Mouse (Mus musculus): ENCODE results near the gene Ccdc92b. TPM values are rescaled to one million over a fixed set of nuclear protein-coding genes. Genes with fewer than 3 reads are reported as not detected.
A peak's percentile ranks its signal among the peaks of the same experiment; 100 is the strongest.

The Ccdc92b gene
- polyA plus RNA-seq, 1 experiment, result 7.5 TPM

DNA sequence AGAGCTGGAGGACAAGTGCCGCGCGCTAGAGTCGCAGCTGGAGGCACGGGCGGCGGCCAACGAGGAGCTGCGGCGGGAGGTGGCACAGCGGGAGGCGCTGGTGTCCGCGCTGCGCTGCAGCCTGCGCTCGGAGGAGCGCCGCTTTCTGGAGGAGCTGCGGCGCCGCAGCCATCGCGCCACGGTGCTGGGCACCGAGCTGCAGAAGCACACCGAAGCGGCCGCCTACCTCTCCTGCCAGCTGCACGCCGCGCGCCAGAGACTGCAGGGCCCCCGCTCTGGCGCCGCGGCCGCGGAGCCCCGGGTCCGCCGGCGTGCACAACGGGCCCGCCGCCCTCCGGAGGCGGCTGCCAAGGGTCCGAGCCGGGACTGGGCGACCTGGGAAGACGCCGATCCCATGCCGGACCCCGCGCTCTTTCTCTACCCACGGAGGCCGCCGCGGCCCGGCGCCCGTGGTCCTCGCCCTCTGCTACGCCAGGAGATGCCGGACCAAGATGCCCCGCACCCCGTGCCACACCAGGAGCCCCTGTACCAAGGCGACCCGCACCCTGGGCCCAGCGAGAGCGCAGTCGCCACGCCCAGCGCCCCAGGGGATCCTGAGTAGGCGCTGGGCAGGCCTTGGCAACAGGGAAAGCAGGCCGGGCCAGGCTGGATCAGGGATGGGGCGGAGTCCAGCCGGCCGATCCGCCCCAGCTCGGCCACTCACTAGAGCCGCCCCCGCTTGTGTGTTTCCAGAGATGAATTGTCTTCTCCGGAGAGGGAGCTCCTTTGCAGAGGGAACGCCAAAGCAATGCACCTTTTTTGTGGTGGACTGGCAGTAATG, 18.8 kb downstream of the Ccdc92b start:
- peak; percentile 92 for DNase-seq (ENCODE audit: low read depth)
- TF ChIP-seq POLR2A (IDR thresholded peaks at IDR 0.05; ENCODE audit: borderline replicate concordance, extremely low read depth, insufficient read depth, insufficient read length, poor library complexity, severe bottlenecking) (peak; percentile 77), CTCF (IDR thresholded peaks at IDR 0.05; ENCODE audit: borderline replicate concordance, extremely low read depth, insufficient read depth, insufficient read length) (0 out of 2 replicates have a peak, but pooled peaks have one; percentile 27)

DNA sequence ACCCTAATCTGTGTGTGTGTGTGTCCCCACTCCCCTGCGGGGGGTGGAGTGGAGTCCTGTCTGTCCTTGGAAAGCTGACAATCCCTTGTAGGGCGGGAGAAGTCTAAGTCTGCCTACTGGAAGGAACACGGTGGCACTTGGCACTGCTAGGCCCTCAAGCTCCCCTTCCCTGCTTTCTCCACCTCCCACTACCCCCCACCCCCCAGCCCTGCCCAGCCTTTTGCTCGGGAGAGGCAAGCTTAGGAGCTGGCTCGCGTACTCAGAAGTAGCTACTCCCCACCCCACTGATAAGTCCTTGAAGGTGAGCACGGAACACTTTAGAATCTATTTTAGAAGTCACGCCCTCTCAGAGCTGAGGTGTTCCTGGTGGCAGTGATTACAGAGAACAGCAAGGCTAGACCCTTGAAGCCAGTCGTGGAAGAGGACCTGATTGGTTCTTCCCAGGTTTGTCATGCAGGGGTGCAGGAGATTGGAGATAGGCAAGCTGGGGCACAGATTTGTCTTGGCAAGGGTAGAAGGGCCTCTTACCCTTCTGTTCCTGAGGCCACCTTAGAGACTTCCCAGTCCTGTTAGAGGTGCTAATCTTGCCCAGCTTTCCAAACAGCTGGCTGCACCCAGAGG, 19.5 kb downstream of the Ccdc92b start:
- TF ChIP-seq POLR2A (IDR thresholded peaks at IDR 0.05; ENCODE audit: borderline replicate concordance, extremely low read depth, insufficient read depth, insufficient read length, poor library complexity, severe bottlenecking) (no peak), CTCF (IDR thresholded peaks at IDR 0.05; ENCODE audit: borderline replicate concordance, extremely low read depth, insufficient read depth, insufficient read length) (no peak)
- DNase-seq (ENCODE audit: low read depth), result peak; percentile 72

DNA sequence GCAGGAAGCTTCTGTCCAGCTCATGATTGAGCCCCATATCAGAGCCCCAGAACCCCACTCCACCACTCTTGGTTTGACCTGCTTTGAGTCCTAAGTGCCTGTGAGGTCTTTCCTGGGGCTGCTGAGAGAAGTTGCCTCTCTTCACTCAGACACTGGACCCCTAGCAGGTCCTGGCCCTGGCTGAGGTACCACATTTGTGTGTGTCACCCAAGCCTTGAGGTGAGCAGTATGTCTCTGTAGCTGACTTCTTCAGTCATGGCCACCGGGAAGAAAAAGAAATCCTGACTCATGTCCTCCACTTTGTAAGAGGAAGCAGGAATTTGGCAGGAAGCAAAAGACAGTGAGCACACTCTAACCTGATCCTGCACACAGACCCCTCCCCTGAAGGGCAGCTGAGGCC, 20.2 kb downstream of the Ccdc92b start:
- TF ChIP-seq POLR2A (IDR thresholded peaks at IDR 0.05; ENCODE audit: borderline replicate concordance, extremely low read depth, insufficient read depth, insufficient read length, poor library complexity, severe bottlenecking) (no peak), CTCF (IDR thresholded peaks at IDR 0.05; ENCODE audit: borderline replicate concordance, extremely low read depth, insufficient read depth, insufficient read length) (no peak)
- DNase-seq (ENCODE audit: low read depth), result no peak

DNA sequence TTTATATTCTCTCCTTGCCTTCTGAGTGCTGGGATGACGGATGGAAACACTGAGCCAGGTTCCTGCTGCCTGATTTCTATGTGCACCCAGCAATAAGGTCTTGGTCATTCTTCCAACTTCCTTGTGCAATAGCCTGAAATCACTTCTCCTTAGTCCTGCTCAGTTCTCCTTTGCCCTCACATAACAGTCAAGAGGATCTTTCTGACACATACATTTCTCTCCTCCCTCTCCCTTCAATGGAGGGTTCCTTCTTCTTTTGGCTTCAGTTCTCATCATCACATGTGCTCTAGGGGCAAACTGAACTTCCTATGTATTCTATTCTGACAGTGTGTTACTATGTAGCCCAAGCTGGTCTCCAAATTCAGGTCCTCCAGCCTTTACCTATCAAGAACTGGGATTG, 28.6 kb downstream of the Ccdc92b start:
- DNase-seq (ENCODE audit: low read depth), result no peak
- TF ChIP-seq CTCF (IDR thresholded peaks at IDR 0.05; ENCODE audit: borderline replicate concordance, extremely low read depth, insufficient read depth, insufficient read length), result no peak

DNA sequence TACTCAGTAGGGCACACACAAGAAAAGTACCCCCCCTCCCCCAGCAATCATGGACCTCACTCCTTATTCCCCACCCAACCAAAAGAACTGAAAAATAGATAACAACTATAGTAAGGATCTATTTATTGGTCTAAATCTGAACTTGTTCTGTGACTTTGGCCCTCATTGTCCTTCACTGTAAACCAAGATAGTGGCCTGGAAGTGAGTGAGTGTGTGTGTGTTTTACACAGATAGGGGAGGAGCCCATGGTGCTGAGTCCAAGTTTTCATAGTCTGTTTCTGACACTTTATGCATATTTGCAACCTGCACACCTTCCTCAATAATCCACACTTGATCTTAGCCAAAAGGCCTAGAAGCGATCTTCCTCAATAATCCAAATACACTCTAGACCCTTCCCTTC, 29.3 kb downstream of the Ccdc92b start:
- DNase-seq (ENCODE audit: low read depth), result no peak
- no peak for TF ChIP-seq CTCF (IDR thresholded peaks at IDR 0.05; ENCODE audit: borderline replicate concordance, extremely low read depth, insufficient read depth, insufficient read length)
- no peak for TF ChIP-seq POLR2A (IDR thresholded peaks at IDR 0.05; ENCODE audit: borderline replicate concordance, extremely low read depth, insufficient read depth, insufficient read length, poor library complexity, severe bottlenecking)

DNA sequence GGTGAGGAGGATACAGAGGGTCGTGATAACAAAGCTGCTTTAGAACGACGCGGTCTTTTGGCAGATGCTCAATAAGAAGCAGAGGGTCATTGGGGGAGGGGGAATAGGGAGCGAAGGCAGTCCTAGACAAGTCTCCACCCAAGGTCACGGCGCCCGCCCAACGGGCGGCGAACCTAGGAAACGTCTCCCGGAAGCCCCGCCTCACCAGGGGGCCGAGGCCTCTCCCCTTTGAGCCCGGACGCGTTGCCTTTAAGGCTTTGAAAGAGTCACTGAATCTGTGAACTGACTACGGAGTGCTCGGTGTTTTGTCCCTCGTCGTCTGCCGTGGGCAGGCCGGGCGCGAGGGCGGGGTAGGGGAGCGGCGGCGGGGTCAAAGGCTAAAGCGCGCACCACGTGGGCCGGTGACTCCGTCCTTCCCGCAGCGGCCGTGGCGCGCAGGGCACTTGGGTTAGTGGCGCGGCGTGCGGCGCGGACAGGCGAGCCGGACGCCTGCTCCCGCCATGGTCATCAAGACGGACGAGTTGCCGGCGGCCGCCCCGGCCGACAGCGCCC, 29.8 kb downstream of the Ccdc92b start, which contains the start of gene Cluh:
Gene Cluh (plus strand): TSS at position 401 of the 552 bp plus-strand sequence.
- peak; percentile 96 for DNase-seq (ENCODE audit: low read depth)
- TF ChIP-seq CTCF (IDR thresholded peaks at IDR 0.05; ENCODE audit: borderline replicate concordance, extremely low read depth, insufficient read depth, insufficient read length) (no peak), POLR2A (IDR thresholded peaks at IDR 0.05; ENCODE audit: borderline replicate concordance, extremely low read depth, insufficient read depth, insufficient read length, poor library complexity, severe bottlenecking) (peak; percentile 16; the same call in 1 of the 2 replicates)

DNA sequence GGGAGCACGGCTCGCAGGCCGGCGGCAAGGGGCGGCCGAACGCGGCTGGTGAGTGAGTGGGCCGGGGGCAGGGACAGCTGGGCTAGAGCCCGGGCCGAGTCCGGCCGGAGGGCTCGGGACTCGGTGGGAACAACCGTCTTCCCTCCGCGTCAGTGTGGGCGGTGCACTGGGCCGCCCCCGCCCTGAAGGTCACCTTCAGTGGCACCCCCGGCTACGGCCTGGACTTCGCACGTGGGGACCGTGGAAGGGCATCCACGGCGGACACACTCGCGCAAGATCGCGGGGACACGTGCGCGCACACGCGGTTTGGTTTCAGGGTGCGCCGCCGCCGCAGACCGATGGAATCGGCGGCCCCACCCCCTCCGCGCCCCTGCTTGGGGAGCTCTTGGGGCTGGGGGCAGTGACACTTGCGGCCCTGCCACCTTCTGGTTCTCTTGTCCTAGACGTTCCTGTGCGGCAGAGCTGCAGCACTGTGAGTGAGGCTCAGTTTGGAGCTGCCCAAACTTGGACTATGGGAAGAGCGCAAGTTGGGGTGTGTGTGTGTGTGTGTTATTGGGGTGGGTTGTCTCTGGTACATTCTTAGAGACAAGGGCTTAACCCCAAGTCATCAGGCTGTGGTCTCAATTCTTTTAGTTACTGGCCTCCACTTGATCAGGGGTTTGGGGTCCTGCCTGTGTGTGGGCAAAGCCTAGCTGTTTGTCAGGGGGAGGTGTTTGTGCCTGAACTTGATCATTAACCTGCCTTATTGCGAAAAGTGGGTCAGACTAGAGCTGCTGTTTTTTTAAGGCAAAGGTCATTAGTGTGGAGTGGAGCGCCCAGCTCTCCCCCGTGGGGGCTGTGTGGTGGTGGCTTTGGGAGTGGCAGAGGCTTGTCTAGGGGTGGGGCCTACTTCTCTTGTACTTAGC, 30.5 kb downstream of the Ccdc92b start:
- TF ChIP-seq CTCF (IDR thresholded peaks at IDR 0.05; ENCODE audit: borderline replicate concordance, extremely low read depth, insufficient read depth, insufficient read length), result no peak
- no peak for TF ChIP-seq POLR2A (IDR thresholded peaks at IDR 0.05; ENCODE audit: borderline replicate concordance, extremely low read depth, insufficient read depth, insufficient read length, poor library complexity, severe bottlenecking)
- peak; percentile 22 for DNase-seq (ENCODE audit: low read depth)

DNA sequence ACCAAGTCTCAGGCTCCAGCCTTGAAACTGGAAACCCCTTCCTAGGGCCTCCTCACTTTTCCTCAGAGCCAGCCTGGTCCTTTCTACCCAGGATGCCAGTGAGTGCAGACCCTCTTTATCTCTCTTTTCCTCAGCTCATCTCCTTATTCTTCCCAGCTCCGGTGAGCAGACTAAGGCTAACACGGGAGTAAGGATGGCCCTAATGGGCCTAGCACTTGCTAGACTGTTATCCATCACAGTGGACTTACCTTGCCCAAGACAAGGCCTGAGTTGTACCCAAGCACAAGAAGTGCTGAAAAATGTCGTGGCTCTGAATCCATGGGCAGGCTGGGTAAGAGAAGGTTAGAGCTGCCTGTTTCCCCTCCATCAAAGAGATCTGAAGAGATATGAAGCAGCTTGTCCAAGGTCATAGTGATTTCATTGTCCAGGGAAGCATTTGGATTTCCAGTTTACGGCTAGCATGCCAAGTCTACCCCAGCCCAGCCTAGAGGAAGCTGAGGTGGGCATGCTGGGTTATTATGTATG, 31.2 kb downstream of the Ccdc92b start:
- no peak for DNase-seq (ENCODE audit: low read depth)
- no peak for TF ChIP-seq POLR2A (IDR thresholded peaks at IDR 0.05; ENCODE audit: borderline replicate concordance, extremely low read depth, insufficient read depth, insufficient read length, poor library complexity, severe bottlenecking)
- TF ChIP-seq CTCF (IDR thresholded peaks at IDR 0.05; ENCODE audit: borderline replicate concordance, extremely low read depth, insufficient read depth, insufficient read length), result no peak

DNA sequence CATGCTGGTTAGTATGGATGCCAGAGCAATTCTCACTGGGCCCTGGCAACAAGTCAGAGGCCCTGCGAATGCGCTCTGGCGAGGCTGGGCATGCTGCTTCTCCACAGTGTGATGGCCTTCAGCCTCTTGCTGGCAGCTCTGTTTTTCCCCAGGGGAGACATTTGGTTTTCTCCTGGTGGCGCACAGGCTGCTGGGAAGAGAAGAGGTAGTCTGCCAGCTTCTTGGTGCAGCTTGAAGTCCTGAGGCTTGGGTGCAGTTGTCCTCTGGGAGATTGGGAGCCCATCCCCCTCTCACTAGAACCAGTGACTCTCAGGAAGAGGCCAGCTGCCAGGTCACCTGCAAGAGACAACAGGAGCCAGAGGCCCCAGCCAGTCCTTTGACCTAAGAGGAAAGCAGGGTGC, 33.4 kb downstream of the Ccdc92b start:
- DNase-seq (ENCODE audit: low read depth), result peak; percentile 35
- TF ChIP-seq POLR2A (IDR thresholded peaks at IDR 0.05; ENCODE audit: borderline replicate concordance, extremely low read depth, insufficient read depth, insufficient read length, poor library complexity, severe bottlenecking) (no peak), CTCF (IDR thresholded peaks at IDR 0.05; ENCODE audit: borderline replicate concordance, extremely low read depth, insufficient read depth, insufficient read length) (no peak)

DNA sequence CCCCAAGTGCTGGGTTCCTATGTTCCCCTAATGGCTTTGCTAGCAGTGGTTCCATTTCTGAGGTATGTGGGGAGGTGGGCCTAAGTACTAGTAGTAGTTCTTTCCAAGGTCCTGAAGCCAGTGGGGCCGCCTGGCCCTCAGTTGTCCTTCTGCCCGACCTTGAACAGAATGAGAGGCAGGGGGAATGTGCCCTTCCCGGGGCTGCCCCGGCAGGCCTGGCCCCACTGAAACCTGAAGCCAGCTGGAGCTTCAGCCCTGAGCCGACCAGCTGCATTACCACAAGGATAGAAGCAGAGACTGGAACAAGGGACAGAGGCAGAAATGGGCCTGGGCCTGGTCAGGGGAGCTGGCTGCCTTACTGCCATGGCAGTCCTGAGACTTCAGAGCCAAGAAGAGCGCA, 34.0 kb downstream of the Ccdc92b start:
- TF ChIP-seq CTCF (IDR thresholded peaks at IDR 0.05; ENCODE audit: borderline replicate concordance, extremely low read depth, insufficient read depth, insufficient read length), result no peak
- TF ChIP-seq POLR2A (IDR thresholded peaks at IDR 0.05; ENCODE audit: borderline replicate concordance, extremely low read depth, insufficient read depth, insufficient read length, poor library complexity, severe bottlenecking), result no peak
- DNase-seq (ENCODE audit: low read depth), result no peak
